Mouse (Mus musculus): ENCODE data around the gene Cdc27.

Cdc27 gene

GRCm38 (mm10) chr11:104481971-104482370 lies 68.4 kb downstream of the Cdc27 start:
- no peak for DNase-seq (ENCODE audit: low spot score)

DNA sequence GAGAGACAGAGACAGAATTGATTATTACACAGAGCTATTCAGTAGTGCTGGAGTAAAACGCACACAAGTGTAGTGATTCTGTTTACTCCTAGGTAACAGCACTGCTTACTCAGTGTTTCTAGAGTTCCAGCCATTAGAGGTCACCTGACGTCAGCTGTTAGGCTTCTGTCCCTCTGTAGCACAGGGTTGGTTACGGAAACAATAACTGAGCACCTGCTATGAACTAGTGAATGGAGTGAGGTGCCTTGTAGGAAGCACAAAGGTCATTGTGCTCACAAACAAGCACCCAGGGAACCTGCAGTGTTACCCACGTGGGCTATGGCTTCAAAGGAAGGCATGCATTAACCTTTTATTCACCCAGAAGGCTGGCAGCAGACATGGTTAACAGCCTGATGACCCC lies 70.9 kb downstream of the Cdc27 start:
- no peak for DNase-seq (ENCODE audit: low spot score)

- peak; percentile 91 for DNase-seq (ENCODE audit: low spot score)
These were observed 81.0 kb downstream of the Cdc27 start for GRCm38 (mm10) chr11:104469371-104469835.

- peak; percentile 32 for DNase-seq (ENCODE audit: low spot score)
These were observed 81.6 kb downstream of the Cdc27 start, which contains the start of gene Kansl1 for GRCm38 (mm10) chr11:104468751-104469268. Gene Kansl1 (minus strand): TSS chr11:104468861.

DNA sequence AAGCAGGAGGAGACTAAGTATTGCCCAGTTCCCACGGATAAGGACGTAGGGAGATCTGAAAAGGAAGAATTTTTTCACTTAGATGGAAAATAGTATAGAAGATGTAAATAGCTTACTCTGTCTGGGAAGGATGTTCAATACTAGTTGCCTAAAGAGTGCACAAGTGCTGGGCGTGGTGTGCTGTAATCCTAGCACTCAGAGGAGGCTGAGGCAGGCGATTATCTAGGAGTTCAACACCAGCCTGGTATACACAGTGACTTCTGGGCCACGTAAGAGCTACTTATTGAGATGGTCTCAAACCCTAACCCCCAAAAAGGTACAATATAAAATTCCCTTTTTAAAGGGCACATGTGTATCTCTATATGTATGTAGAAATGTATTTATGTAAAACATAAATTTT lies 82.7 kb downstream of the Cdc27 start:
- DNase-seq (ENCODE audit: low spot score): no peak

DNA sequence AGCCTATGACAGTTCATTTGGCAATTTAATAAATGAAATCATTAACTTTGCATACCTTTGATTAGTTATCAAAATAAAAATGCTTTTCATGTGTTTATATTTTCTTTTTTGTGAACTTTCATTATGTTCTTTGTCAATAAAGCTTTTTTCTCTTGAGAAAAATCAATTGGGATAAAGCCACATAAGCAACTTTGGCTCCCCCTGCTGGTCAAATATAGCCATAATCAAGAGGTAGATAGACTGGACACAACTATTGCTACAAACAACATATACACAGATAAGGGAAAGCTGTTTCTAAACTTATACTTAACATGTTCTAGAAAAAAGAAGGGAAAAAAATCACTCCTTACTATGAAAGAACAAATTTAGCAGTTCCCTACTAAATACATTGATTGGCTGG lies 88.9 kb downstream of the Cdc27 start:
- DNase-seq (ENCODE audit: low spot score): peak; percentile 64

GRCm38 (mm10) chr11:104459671-104460070 lies 90.7 kb downstream of the Cdc27 start:
- DNase-seq (ENCODE audit: low spot score): no peak

DNA sequence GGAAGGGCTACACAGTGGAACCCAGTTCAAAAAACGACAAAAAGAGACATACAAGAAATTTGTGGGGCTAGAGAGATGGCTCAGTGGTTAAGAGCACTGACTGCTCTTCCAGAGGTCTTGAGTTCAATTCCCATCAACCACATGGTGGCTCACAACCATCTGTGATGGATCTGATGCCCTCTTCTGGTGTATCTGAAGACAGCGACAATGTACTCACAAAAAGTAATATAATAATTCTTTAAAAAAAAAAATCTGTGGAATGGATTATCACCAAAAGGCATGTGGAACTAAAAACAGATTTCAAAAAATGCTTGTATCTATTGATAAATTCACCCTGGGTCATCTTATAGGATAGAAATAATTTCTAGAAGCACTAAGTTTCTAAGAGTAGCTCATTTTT lies 91.9 kb downstream of the Cdc27 start:
- DNase-seq (ENCODE audit: low spot score): no peak
